Mouse (Mus musculus) megakaryocyte-erythroid progenitor cell, adult 5-6 weeks (primary cell): Measurements from ENCODE around the gene Hs6st1. TPM values are rescaled to one million over a fixed set of nuclear protein-coding genes. Genes with fewer than 3 reads are reported as not detected.
A peak's percentile ranks its signal among the peaks of the same experiment; 100 is the strongest.

Experiments
- ATAC-seq: replicated peaks from 2 replicates; pipeline ENCODE4 v1.8.0; 2016; ENCODE audit warnings: mild to moderate bottlenecking, inconsistent platforms; ENCODE audit not compliant: severe bottlenecking, poor library complexity, low FRiP score, low TSS enrichment
- total RNA-seq, 2 experiments: library from RNA; stranded (forward) in 1 of 2; stranded (reverse) in 1 of 2; fragments of 200-1000, 215-1000 nt in 1 of 2; fragments of >200 nt in 1 of 2; fragmentation: Nextera tagmentation in 1 of 2; gene quantifications; 2 replicates each; pipeline ENCODE4 v1.2.3; 2014 to 2017

Gene Hs6st1
- total RNA-seq, 2 experiments from 2014 or later = 30.2 to 62.3 TPM

DNA sequence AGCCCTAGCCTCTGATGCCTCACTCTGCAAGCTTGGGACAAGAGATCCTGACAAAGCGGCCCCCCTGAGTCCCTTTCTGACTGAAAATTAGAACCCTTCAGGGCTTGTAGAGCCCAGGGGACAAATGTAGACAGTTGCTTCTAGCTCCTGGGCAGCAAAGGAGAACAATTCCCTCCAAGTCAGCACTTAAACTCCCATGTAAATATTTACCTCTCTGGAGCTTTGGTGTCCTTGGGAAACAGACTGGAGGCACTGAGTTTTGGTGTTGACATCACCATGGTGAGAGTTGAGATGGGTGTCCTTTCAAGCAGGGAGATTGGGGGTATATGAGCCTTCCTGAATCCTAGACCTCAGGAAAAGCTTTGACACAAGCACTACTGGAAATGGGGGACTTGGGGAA lies 10.1 kb downstream of the Hs6st1 start:
- no peak for ATAC-seq

- ATAC-seq = no peak
Observed at GRCm38 (mm10) chr1:36079679-36080078, 11.5 kb downstream of the Hs6st1 start.

DNA sequence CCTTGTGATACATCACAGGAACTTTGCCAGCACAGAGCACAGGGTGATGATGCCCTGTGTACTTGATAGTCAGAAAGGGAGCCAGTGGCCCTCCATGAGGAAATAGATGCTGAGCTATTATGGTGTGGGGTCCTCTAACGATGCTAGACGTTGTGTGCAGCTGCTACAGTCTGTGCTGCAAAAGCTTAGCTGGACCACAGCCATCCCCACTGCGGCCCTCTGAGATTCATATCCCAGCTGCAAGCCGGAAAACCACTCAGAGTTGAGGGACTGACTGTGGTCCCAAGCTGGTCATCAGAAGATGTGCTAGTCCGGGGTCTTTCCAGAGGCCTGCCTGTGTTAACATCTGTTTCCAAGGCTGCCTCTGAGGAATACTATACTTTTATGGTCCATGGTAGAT lies 12.8 kb downstream of the Hs6st1 start:
- ATAC-seq = no peak

DNA sequence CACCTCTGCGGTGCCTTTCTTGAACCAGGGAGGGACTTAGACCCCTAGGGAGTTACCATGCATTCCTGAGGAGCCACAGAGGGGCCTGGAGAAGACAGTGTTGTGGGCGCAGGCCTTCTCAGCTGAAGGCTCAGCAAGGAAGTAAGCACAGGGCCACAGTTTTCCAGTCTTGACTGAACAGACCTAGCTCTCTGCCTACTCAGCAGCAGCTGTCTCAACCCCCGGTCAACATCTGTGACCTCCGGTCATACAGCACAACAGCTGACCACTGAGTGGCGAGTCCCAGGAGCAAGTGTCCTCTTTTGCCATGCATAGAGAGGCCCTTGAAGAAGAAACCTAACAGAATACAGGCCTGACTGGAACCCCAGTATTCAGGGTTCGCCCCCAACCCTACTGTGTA lies 14.0 kb downstream of the Hs6st1 start:
- ATAC-seq = no peak

GRCm38 (mm10) chr1:36083554-36083953 lies 15.4 kb downstream of the Hs6st1 start:
- ATAC-seq = no peak

GRCm38 (mm10) chr1:36085069-36085468 lies 16.9 kb downstream of the Hs6st1 start:
- ATAC-seq = no peak

GRCm38 (mm10) chr1:36088367-36088766 lies 20.2 kb downstream of the Hs6st1 start:
- 0 out of 2 replicates have a peak, but pooled peaks have one; percentile 4 for ATAC-seq

- ATAC-seq = no peak
Observed at GRCm38 (mm10) chr1:36089481-36089880, 21.3 kb downstream of the Hs6st1 start.

DNA sequence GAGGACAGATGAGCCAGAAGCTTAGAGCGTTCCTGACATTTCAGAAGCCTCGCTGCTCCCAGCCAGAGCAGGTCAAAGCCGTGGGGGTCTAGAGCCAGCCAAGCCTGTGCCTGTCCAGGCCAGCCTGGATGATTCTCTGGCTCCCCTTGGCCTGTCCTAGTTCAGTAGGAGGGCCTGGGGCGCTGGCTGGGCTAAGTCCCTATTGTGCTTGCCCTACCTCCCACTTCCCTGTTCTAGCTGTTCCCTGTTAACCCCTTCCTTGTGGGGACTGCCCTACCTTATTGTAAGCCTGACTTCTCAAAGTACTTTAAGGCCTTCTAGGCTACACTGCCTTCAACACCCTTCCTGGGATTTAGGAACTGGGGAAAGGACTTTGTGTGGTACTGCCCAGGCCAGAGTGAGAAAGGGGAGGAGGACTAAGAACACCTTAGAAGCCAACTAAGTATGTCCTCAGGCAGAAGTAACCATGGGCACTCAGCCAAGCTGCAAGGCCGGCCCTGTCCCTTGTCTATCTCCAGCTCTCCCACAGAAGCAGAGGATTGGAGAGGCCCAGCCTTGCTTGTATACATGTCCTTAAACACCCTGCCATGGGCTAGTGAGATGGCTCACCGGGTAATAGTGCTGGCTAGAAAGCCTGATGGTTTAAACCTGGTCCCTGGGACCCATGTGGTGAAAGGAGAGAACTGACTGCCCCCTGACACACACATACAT lies 22.0 kb downstream of the Hs6st1 start:
- ATAC-seq = peak; percentile 7; the same call in 1 of the 2 replicates

DNA sequence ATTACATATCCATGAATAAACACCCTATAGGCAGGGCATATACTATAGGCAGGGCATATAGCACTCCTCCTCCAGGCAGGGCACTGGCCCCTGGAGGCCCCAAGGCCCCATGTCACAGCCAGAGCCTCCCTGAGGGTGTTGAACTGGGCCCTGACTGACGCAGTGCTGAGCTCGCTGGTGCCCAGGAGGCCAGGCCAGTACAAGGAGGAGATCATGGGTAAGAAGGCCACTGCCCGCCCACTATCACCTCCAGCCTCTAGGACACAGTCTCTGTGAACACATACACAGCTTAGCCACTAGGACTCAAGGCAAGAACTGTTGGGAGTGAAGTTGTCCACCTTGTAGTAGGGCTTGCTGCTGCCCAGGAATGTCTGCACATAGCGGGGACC lies 22.5 kb downstream of the Hs6st1 start:
- peak; percentile 34 for ATAC-seq

DNA sequence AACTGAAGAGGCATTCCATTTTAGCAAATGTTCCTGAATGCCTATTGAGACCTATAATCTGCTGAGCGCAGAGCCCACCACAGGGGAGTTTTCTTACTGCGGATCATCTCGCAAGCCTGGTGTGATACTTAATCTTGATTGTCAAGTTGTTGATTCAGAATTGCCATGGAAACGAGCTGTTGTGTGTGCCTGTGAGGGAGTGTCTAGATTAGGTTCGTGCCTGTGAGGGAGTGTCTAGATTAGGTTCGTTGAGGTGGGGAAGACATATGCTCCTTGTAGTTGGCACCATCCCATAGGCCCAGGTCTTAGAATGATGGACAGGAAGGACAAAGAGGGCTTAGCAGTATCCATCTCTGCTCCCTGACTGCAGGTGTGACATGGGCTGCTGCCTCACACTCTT lies 23.0 kb downstream of the Hs6st1 start:
- peak; percentile 68 for ATAC-seq

DNA sequence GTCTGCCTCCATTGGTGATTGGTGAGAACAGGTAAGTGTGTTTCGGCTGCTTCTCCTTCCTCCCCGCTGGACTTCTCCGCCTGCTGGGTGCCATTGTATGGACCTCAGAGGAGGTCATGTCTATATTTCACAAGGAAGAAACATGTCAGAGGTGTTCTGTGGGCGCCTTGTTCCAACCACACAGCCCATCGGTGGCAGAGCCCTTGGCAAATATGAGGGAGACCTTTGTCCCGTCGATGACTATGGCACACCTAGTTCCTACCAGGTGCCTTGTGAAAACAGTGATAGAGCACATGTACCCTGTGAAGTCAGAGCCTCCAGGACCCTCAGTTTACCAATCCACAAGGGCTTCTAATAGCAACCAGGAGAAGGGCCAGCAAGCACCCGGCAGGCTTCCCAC lies 25.5 kb downstream of the Hs6st1 start:
- ATAC-seq = no peak

DNA sequence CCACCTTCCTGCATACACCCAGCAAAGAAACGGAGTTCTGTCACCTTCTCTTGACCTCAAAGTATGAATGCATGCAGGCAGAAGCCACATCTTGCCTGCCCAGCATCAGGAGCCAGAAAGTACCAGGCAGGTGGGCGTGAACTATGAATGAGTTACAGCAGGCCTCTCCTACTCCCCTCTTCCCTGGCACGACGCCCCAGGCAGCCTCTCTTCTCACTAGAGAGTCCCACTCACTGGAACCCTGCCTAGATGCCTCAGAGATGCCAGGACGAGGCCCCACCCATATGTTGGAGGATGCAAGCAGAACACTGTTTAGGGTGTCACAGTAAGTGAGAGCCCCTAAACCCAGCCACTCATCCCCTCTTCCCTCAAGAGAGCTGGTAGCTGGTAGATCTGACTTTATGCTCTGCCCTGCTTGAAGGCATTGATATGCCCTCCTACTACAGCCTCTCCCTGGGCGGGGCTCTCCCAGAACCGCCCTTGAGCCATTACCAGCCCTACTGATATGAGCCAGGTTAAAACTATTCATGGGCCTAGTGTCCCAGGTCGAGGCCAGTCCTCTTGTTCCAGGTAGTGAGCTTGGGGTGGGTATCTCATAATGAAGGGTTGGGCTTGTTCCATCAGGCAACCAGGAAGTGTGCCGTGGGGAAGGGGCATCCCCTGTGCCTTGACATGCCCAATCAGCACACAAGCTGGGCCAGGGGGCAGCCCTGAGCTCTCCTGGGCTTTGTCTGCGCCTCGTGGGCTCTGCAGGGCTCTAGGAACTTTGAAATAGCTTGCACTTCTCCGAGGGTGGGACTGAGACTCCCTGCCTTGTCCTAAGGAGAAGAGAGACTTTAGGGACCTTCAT lies 27.4 kb downstream of the Hs6st1 start:
- ATAC-seq = peak; percentile 63

GRCm38 (mm10) chr1:36098432-36098831 lies 30.2 kb downstream of the Hs6st1 start:
- no peak for ATAC-seq

GRCm38 (mm10) chr1:36100371-36100770 lies 32.2 kb downstream of the Hs6st1 start:
- ATAC-seq = no peak

GRCm38 (mm10) chr1:36105917-36106706 lies 37.9 kb downstream of the Hs6st1 start:
- ATAC-seq = no peak

DNA sequence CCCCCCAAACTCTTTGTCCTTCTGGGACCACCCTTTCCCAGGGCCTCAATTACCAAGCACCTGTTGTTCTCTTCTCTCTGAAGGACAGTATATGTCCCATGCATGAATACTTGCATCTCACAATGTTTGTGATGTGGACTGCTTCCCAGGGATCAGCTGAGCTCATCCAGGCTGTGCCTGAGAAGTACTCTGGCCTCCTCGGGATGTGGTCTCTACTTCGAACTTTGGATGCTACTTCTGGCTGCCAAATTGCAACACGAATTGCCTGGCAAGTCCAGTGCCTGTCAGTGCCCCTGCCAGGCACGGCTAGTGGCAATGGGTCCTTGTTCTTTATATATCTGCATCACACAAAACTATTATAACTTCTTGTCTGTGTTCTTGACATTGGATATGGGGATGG lies 41.8 kb downstream of the Hs6st1 start:
- ATAC-seq = no peak

DNA sequence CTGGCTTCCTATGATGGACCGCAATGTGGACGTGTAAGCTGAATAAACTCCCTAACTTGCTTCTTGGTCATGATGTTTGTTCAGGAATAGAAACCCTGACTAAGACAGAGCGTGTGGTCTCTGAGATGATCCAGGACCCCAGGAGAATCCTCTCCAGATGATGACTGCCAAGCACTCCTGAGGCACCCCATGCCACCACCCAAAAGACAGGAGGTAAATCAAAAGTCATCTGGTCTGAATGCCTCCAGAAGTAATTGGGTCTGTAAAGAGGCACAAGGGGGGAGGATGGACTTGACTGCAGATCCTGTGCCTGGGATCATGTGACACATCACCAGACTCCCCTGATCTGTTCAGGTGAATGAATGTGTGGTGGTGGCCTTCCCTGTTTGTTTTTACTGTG lies 44.5 kb downstream of the Hs6st1 start:
- ATAC-seq = no peak

GRCm38 (mm10) chr1:36113670-36114069 lies 45.5 kb downstream of the Hs6st1 start:
- ATAC-seq = no peak

GRCm38 (mm10) chr1:36114844-36115243 lies 46.6 kb downstream of the Hs6st1 start:
- no peak for ATAC-seq
